Mouse (Mus musculus) CH12.LX (cell line): Measurements from ENCODE around the gene Zfyve9. TPM values are rescaled to one million over a fixed set of nuclear protein-coding genes. Genes with fewer than 3 reads are reported as not detected.

ENCODE experiments used
- DNase-seq: peaks from one replicate; pipeline ENCODE4 v3.0.0-alpha.2; 2013; ENCODE audit errors: extremely low read depth
- H3K27ac ChIP-seq: 2 replicates; pipeline ENCODE4 v1.5.1; 2012; ENCODE audit warnings: low read depth, mild to moderate bottlenecking, control low read depth, moderate library complexity; ENCODE audit not compliant: insufficient read depth
- H3K27me3 ChIP-seq: replicated peaks from 2 replicates; pipeline ENCODE3; 2012; ENCODE audit warnings: inconsistent platforms
- H3K36me3 ChIP-seq, 2 experiments: replicated peaks in 1 of 2; 2 replicates each; pipeline versions ENCODE3 to v1.6.1; 2012; ENCODE audit warnings: inconsistent platforms in 1 of 2, low read length in 1 of 2, mild to moderate bottlenecking in 1 of 2, mixed read lengths in 1 of 2, moderate library complexity in 1 of 2; ENCODE audit not compliant: control insufficient read depth in 1 of 2, insufficient read depth in 1 of 2
- H3K4me1 ChIP-seq, 2 experiments: 2 replicates each; pipeline ENCODE4 v1.6.1; 2012; ENCODE audit warnings: inconsistent platforms in 1 of 2, moderate library complexity in 1 of 2; ENCODE audit not compliant: insufficient read depth in 2 of 2, control insufficient read depth in 1 of 2
- H3K4me2 ChIP-seq: 2 replicates; pipeline ENCODE4 v1.6.1; 2012; ENCODE audit warnings: low read depth, mild to moderate bottlenecking, control low read depth; ENCODE audit not compliant: poor library complexity, insufficient read depth, severe bottlenecking
- H3K4me3 ChIP-seq, 3 experiments: fragments of 150-350 bp in 1 of 3; sonication (generic) in 1 of 3; replicated peaks in 1 of 3; 2 replicates each; pipeline versions ENCODE3 to v1.5.1; 2011 to 2012; ENCODE audit warnings: low read depth in 2 of 3, low read length in 2 of 3, mild to moderate bottlenecking in 2 of 3, moderate library complexity in 2 of 3, control low read depth in 1 of 3, improper control_type of control experiment in 1 of 3, inconsistent platforms in 1 of 3, mixed read lengths in 1 of 3; ENCODE audit not compliant: poor library complexity in 1 of 3
- H3K79me2 ChIP-seq: replicated peaks from 2 replicates; pipeline ENCODE4 v1.6.1; 2012; ENCODE audit warnings: mild to moderate bottlenecking, moderate library complexity; ENCODE audit not compliant: control insufficient read depth, poor library complexity, insufficient read depth, severe bottlenecking; ENCODE audit errors: extremely low read depth
- H3K9ac ChIP-seq: 2 replicates; pipeline ENCODE4 v1.6.1; 2012; ENCODE audit warnings: low read depth, mild to moderate bottlenecking, control low read depth, moderate library complexity; ENCODE audit not compliant: insufficient read depth
- H3K9me3 ChIP-seq: replicated peaks from 2 replicates; pipeline ENCODE3; 2012; ENCODE audit warnings: low read length, inconsistent platforms, mixed read lengths
- CHD1 ChIP-seq: IDR thresholded peaks from 2 replicates; pipeline ENCODE4 v1.6.1; 2012; ENCODE audit warnings: low read depth, low read length, improper control_type of control experiment, inconsistent platforms
- ELF1 ChIP-seq: IDR thresholded peaks from 2 replicates; pipeline ENCODE4 v1.6.1; 2014; ENCODE audit warnings: low read depth, mild to moderate bottlenecking, inconsistent platforms, low read length, improper control_type of control experiment
- ETS1 ChIP-seq: conservative IDR thresholded peaks from 2 replicates; pipeline ENCODE4 v1.6.1; 2012; ENCODE audit warnings: low read depth, mild to moderate bottlenecking, inconsistent platforms, low read length, improper control_type of control experiment, moderate library complexity
- GABPA ChIP-seq: IDR thresholded peaks from 2 replicates; pipeline ENCODE4 v1.6.1; 2012; ENCODE audit warnings: low read depth, low read length, improper control_type of control experiment, inconsistent platforms; ENCODE audit not compliant: insufficient replicate concordance
- IRF4 ChIP-seq: IDR thresholded peaks from 2 replicates; pipeline ENCODE4 v1.6.1; 2014; ENCODE audit warnings: low read depth, mild to moderate bottlenecking, inconsistent platforms, low read length, improper control_type of control experiment
- MAFK ChIP-seq: IDR thresholded peaks from 2 replicates; pipeline ENCODE4 v1.6.1; 2011; ENCODE audit warnings: low read length, improper control_type of control experiment; ENCODE audit not compliant: insufficient replicate concordance
- MAZ ChIP-seq: IDR thresholded peaks from 2 replicates; pipeline ENCODE4 v1.6.1; 2012; ENCODE audit warnings: low read depth, mild to moderate bottlenecking, inconsistent platforms, low read length, improper control_type of control experiment, moderate library complexity
- MEF2A ChIP-seq: IDR thresholded peaks from 2 replicates; pipeline ENCODE4 v1.6.1; 2014; ENCODE audit warnings: low read depth, mild to moderate bottlenecking, inconsistent platforms, low read length, improper control_type of control experiment, borderline replicate concordance
- MXI1 ChIP-seq: IDR thresholded peaks from 2 replicates; pipeline ENCODE4 v1.6.1; 2011; ENCODE audit warnings: mild to moderate bottlenecking, low read depth, low read length, improper control_type of control experiment
- MYC ChIP-seq: IDR thresholded peaks from 2 replicates; pipeline ENCODE4 v1.6.1; 2011; ENCODE audit warnings: low read depth, mild to moderate bottlenecking, improper control_type of control experiment, low read length
- NELFE ChIP-seq: IDR thresholded peaks from 2 replicates; pipeline ENCODE4 v1.6.1; 2011; ENCODE audit warnings: low read depth, low read length, improper control_type of control experiment
- NRF1 ChIP-seq: IDR thresholded peaks from 2 replicates; pipeline ENCODE4 v1.6.1; 2014; ENCODE audit warnings: low read depth, mild to moderate bottlenecking, inconsistent platforms, low read length, improper control_type of control experiment, moderate library complexity
- RAD21 ChIP-seq: IDR thresholded peaks from 2 replicates; pipeline ENCODE4 v1.6.1; 2011; ENCODE audit warnings: low read depth, mild to moderate bottlenecking, low read length, improper control_type of control experiment, moderate library complexity
- RCOR1 ChIP-seq: conservative IDR thresholded peaks from 2 replicates; pipeline ENCODE4 v1.6.1; 2012; ENCODE audit warnings: low read depth, mild to moderate bottlenecking, inconsistent platforms, low read length, improper control_type of control experiment
- SIN3A ChIP-seq: IDR thresholded peaks from 2 replicates; pipeline ENCODE4 v1.6.1; 2012; ENCODE audit warnings: low read length, improper control_type of control experiment, inconsistent platforms
- SMC3 ChIP-seq: IDR thresholded peaks from 2 replicates; pipeline ENCODE4 v1.6.1; 2011; ENCODE audit warnings: low read depth, low read length, improper control_type of control experiment
- TCF12 ChIP-seq: IDR thresholded peaks from 2 replicates; pipeline ENCODE4 v1.6.1; 2014; ENCODE audit warnings: low read depth, mild to moderate bottlenecking, inconsistent platforms, low read length, improper control_type of control experiment
- USF1 ChIP-seq: IDR thresholded peaks from 2 replicates; pipeline ENCODE4 v1.6.1; 2014; ENCODE audit warnings: low read depth, mild to moderate bottlenecking, inconsistent platforms, low read length, improper control_type of control experiment
- ZC3H11A ChIP-seq: IDR thresholded peaks from 2 replicates; pipeline ENCODE4 v1.6.1; 2012; ENCODE audit warnings: low read depth, mild to moderate bottlenecking, inconsistent platforms, low read length, improper control_type of control experiment
- ZKSCAN1 ChIP-seq: IDR thresholded peaks from 2 replicates; pipeline ENCODE4 v1.6.1; 2012; ENCODE audit warnings: low read depth, inconsistent platforms, low read length, improper control_type of control experiment, borderline replicate concordance
- dilution Hi-C: fragments of 300-500 bp; cut with MboI; formaldehyde crosslinking; loops from 2 replicates; pipeline ENCODE4 v1.14.3; 2020; ENCODE audit warnings: low sequenced_read_pairs; ENCODE audit not compliant: extremely low pct_unique_long_range_greater_than_20kb, extremely low pct_ligation_motif_present
- in situ Hi-C: fragments of 300-500 bp; cut with MboI; formaldehyde crosslinking; loops from 3 replicates; pipeline ENCODE4 v1.14.3; 2019; ENCODE audit warnings: low sequenced_read_pairs, low pct_ligation_motif_present, low pct_unique_long_range_greater_than_20kb, mixed read lengths
- polyA plus RNA-seq: library from polyadenylated mRNA; unstranded; fragments of >175 nt; gene quantifications from 2 replicates; pipeline ENCODE4 v1.2.1, GENCODE M21; 2012; ENCODE audit warnings: low read depth; ENCODE audit not compliant: insufficient read length
- total RNA-seq, 2 experiments: library from RNA; depleted of rRNA; stranded (reverse); fragments of 300-350 nt in 1 of 2; fragments of >200 nt in 1 of 2; gene quantifications; 2 replicates each; pipeline ENCODE4 v1.2.3; 2012 to 2014

Gene Zfyve9
- total and polyA plus RNA-seq, 3 experiments, result 0.83 to 2.8 (median 1.6) TPM

GRCm38 (mm10) chr4:108782421-108783085 is 2.0 kb upstream of the Zfyve9 start (continued):
- TF ChIP-seq ZC3H11A (no peak), ETS1 (peak; percentile 11; the same call in 1 of the 2 replicates), RCOR1 (peak; percentile 49; the same call in 1 of the 2 replicates), ELF1 (no peak), SIN3A (no peak), TCF12 (0 out of 2 replicates have a peak, but pooled peaks have one; percentile 15), MAZ (no peak), IRF4 (no peak; the same call in 1 of the 2 replicates), NRF1 (no peak), MXI1 (no peak; the same call in 1 of the 2 replicates), USF1 (no peak), ZKSCAN1 (no peak), NELFE (no peak), GABPA (no peak), MYC (no peak), RAD21 (no peak; the same call in 1 of the 2 replicates), SMC3 (0 out of 2 replicates have a peak, but pooled peaks have one; percentile 5)

- no peak for DNase-seq
- Histone ChIP-seq H3K27me3 (peaks cover 12% of the 10 kb centered on the region), H3K9ac (no peak overlapping the region), H3K4me2 (peak overlapping the region; percentile 73), H3K4me3 (no peak overlapping the region), H3K9me3 (no peaks in the 10 kb centered on the region), H3K4me1 (peaks cover 2 to 19% of the 10 kb centered on the region in 2 experiments; a peak in 3 of 4 replicates), H3K27ac (no peak overlapping the region), H3K36me3 (no peaks in the 10 kb centered on the region), H3K79me2 (no peaks in the 10 kb centered on the region)
- in situ Hi-C loops (loop anchor here (10.0 kb wide), 1 partner anchor 87 kb away; no protein-coding TSS in a partner anchor), dilution Hi-C loops (no loop called here)
- no peak for TF ChIP-seq ETS1
- TF ChIP-seq CHD1, result no peak
- TF ChIP-seq MAFK, result no peak
- TF ChIP-seq NRF1, result no peak
- TF ChIP-seq MEF2A, result no peak
- TF ChIP-seq, all 38 proteins: peak for 0
Measured at GRCm38 (mm10) chr4:108781596-108781995, 998 bp upstream of the Zfyve9 start.
